13 mouse cellular contexts compared by ENCODE assay signal in the genomic region with DNA sequence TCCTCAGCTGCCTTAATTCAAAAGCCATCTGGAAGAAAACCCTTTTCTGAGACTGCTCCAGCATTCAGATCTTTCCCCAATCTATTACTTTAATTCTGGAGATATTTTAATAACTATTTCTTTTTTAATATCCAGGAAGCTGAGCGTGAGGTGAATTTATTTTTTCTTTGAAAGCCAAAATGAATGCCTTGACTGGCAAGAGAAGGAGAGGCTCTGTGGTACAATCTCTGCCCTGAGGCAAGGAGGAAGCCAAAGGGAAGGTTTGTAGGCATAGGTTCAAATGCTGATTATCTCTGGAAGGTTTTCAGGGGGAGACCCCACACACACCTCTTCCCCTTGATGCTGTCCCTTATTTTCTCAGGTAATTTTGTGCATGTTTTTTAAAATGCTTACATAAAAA. TPM values are rescaled to one million over a fixed set of nuclear protein-coding genes. Genes with fewer than 3 reads are reported as not detected.
DNase-seq lines count a peak whose midpoint lies in the region; ATAC-seq and TF ChIP-seq lines count a peak whose summit lies in the region.
"Had no signal": no experiment of that assay in that cellular context is flagged by ENCODE, and none has a peak within 500 bp of the region (broad histone marks: within the 10 kb centered on the region; RNA-seq: fewer than 3 reads in every experiment).

No protein-coding gene starts in this region.

- peak; percentile 41 for DNase-seq in forebrain, embryonic 11.5 days (ENCODE audit: low spot score)
- no peak for DNase-seq in forebrain, embryonic 10.5 days (ENCODE audit: extremely low spot score, low spot score)
- DNase-seq in lung, embryonic 14.5 days, result no peak
- DNase-seq in lung, postnatal 10 days, result no peak
- no peak for DNase-seq in hindbrain, postnatal 0 days (ENCODE audit: low spot score)
- no peak for DNase-seq in left cerebral cortex, adult 9 months (ENCODE audit: low spot score in 2 of 2)
- DNase-seq in adrenal gland, postnatal 10 days, result no peak
- DNase-seq: heart, adult 2 months; right cerebral cortex, postnatal 4 days had no signal

- H3K9me3 ChIP-seq in forebrain, embryonic 11.5 days (ENCODE audit: control insufficient read depth, low read length), result no peaks in the 10 kb centered on the region
- no peaks in the 10 kb centered on the region for H3K9me3 ChIP-seq in forebrain, embryonic 10.5 days
- H3K9me3 ChIP-seq in lung, embryonic 14.5 days (ENCODE audit: low read depth, low read length), result no peaks in the 10 kb centered on the region
- no peaks in the 10 kb centered on the region for H3K9me3 ChIP-seq in hindbrain, postnatal 0 days (ENCODE audit: low read length)
- no peaks in the 10 kb centered on the region for H3K9me3 ChIP-seq in stomach, embryonic 14.5 days (ENCODE audit: control insufficient read depth, low read depth, low read length)
- H3K9me3 ChIP-seq: limb, embryonic 13.5 days had no signal

- no peak overlapping the region for H3K4me3 ChIP-seq in forebrain, embryonic 11.5 days (ENCODE audit: low read depth, low read length)
- no peak overlapping the region for H3K4me3 ChIP-seq in forebrain, embryonic 10.5 days
- H3K4me3 ChIP-seq in lung, embryonic 14.5 days (ENCODE audit: low read depth, low read length), result peak overlapping the region; percentile 71
- H3K4me3 ChIP-seq in hindbrain, postnatal 0 days (ENCODE audit: low read length), result peak overlapping the region; percentile 37
- peak overlapping the region; percentile 78 for H3K4me3 ChIP-seq in stomach, embryonic 14.5 days (ENCODE audit: low read depth, low read length)
- H3K4me3 ChIP-seq: heart, adult 2 months; limb, embryonic 13.5 days had no signal

- ATAC-seq in forebrain, embryonic 11.5 days (replicated peaks; ENCODE audit: low FRiP score), result no peak
- ATAC-seq in lung, embryonic 14.5 days (ENCODE audit: insufficient read depth), result no peak
- no peak for ATAC-seq in hindbrain, postnatal 0 days
- no peak for ATAC-seq in stomach, embryonic 14.5 days (ENCODE audit: insufficient number of reproducible peaks, insufficient read depth, low FRiP score, low read depth)

- no peaks in the 10 kb centered on the region for H3K36me3 ChIP-seq in forebrain, embryonic 11.5 days (ENCODE audit: control insufficient read depth, insufficient read depth, low read length)
- H3K36me3 ChIP-seq in forebrain, embryonic 10.5 days (replicated peaks), result no peaks in the 10 kb centered on the region
- H3K36me3 ChIP-seq in lung, embryonic 14.5 days (ENCODE audit: insufficient read depth), result peaks cover 10% of the 10 kb centered on the region
- H3K36me3 ChIP-seq in hindbrain, postnatal 0 days (ENCODE audit: insufficient read depth, low read length), result no peaks in the 10 kb centered on the region
- peaks cover 15% of the 10 kb centered on the region for H3K36me3 ChIP-seq in stomach, embryonic 14.5 days (ENCODE audit: control insufficient read depth, insufficient read depth, low read length)

- H3K4me2 ChIP-seq in forebrain, embryonic 11.5 days (ENCODE audit: low read depth, low read length, severe bottlenecking), result no peak overlapping the region
- peak overlapping the region; percentile 79 for H3K4me2 ChIP-seq in lung, embryonic 14.5 days
- peak overlapping the region; percentile 93 for H3K4me2 ChIP-seq in hindbrain, postnatal 0 days (ENCODE audit: low read depth, low read length)
- peak overlapping the region; percentile 61 for H3K4me2 ChIP-seq in stomach, embryonic 14.5 days (replicated peaks; ENCODE audit: low read depth, low read length)
- H3K4me2 ChIP-seq: limb, embryonic 13.5 days had no signal

- TF ChIP-seq CTCF in lung, embryonic 14.5 days (IDR thresholded peaks at IDR 0.05; ENCODE audit: low read depth), result no peak
- TF ChIP-seq CTCF in hindbrain, postnatal 0 days (IDR thresholded peaks at IDR 0.05; ENCODE audit: low read depth), result no peak

- no peak overlapping the region for H3K9ac ChIP-seq in forebrain, embryonic 11.5 days (ENCODE audit: low read length)
- H3K9ac ChIP-seq in lung, embryonic 14.5 days, result peak overlapping the region; percentile 91
- H3K9ac ChIP-seq in hindbrain, postnatal 0 days (replicated peaks; ENCODE audit: low read length), result peak overlapping the region; percentile 67
- H3K9ac ChIP-seq in stomach, embryonic 14.5 days (replicated peaks; ENCODE audit: low read depth, low read length), result peak overlapping the region; percentile 78
- H3K9ac ChIP-seq: limb, embryonic 13.5 days had no signal

- peaks cover 95% of the 10 kb centered on the region for H3K27me3 ChIP-seq in forebrain, embryonic 11.5 days (ENCODE audit: control insufficient read depth, insufficient read depth, low read length)
- H3K27me3 ChIP-seq in forebrain, embryonic 10.5 days (ENCODE audit: poor library complexity, severe bottlenecking), result peaks cover 100% of the 10 kb centered on the region
- H3K27me3 ChIP-seq in lung, embryonic 14.5 days (ENCODE audit: insufficient read depth, low read length), result peaks cover 34% of the 10 kb centered on the region
- H3K27me3 ChIP-seq in hindbrain, postnatal 0 days (ENCODE audit: insufficient read depth, low read length), result peaks cover 41% of the 10 kb centered on the region
- H3K27me3 ChIP-seq in stomach, embryonic 14.5 days (ENCODE audit: control insufficient read depth, insufficient read depth, low read length), result no peaks in the 10 kb centered on the region

- WGBS in forebrain, embryonic 11.5 days, result 7% methylated on average over 1 of the region's 1 CpGs
- WGBS in forebrain, embryonic 10.5 days, result 10% methylated on average over 1 of the region's 1 CpGs
- WGBS in lung, embryonic 14.5 days, result 31% methylated on average over 1 of the region's 1 CpGs
- 11% methylated on average over 1 of the region's 1 CpGs for WGBS in hindbrain, postnatal 0 days
- 30% methylated on average over 1 of the region's 1 CpGs for WGBS in stomach, embryonic 14.5 days

- H3K27ac ChIP-seq in forebrain, embryonic 11.5 days (ENCODE audit: low read depth, low read length), result no peak overlapping the region
- H3K27ac ChIP-seq in forebrain, embryonic 10.5 days, result no peak overlapping the region
- H3K27ac ChIP-seq in lung, embryonic 14.5 days (ENCODE audit: low read depth), result peak overlapping the region; percentile 98
- peak overlapping the region; percentile 89 for H3K27ac ChIP-seq in hindbrain, postnatal 0 days
- H3K27ac ChIP-seq in stomach, embryonic 14.5 days (ENCODE audit: low read length), result peak overlapping the region; percentile 98
- H3K27ac ChIP-seq: heart, adult 2 months; limb, embryonic 13.5 days had no signal

- H3K4me1 ChIP-seq in forebrain, embryonic 11.5 days (replicated peaks; ENCODE audit: control insufficient read depth, insufficient read depth, low read length), result 0 out of 2 replicates have a peak, but pooled peaks cover 2% of the 10 kb centered on the region
- peaks cover 23% of the 10 kb centered on the region for H3K4me1 ChIP-seq in forebrain, embryonic 10.5 days
- H3K4me1 ChIP-seq in lung, embryonic 14.5 days (ENCODE audit: insufficient read depth), result peaks cover 17% of the 10 kb centered on the region
- H3K4me1 ChIP-seq in hindbrain, postnatal 0 days (ENCODE audit: insufficient read depth, low read length), result peaks cover 10% of the 10 kb centered on the region; the same call in 1 of the 2 replicates
- H3K4me1 ChIP-seq in stomach, embryonic 14.5 days (ENCODE audit: control insufficient read depth, insufficient read depth, low read length), result peaks cover 31% of the 10 kb centered on the region

RNA-seq across cellular contexts. Expression of a gene that starts 2.5 kb away (rescaled TPM):
- polyA plus RNA-seq in forebrain, embryonic 11.5 days (2014; fragmentation: Nextera tagmentation; extraction: Ambion mirVana), result not detected in 2 replicates
- polyA plus RNA-seq in forebrain, embryonic 10.5 days (2016; fragmentation: Nextera tagmentation; extraction: Ambion mirVana), result not detected in 2 replicates
- 14.4 and 15.2 TPM in 2 replicates for polyA plus RNA-seq in lung, embryonic 14.5 days (2014; fragmentation: Nextera tagmentation; extraction: Ambion mirVana)
- total RNA-seq in hindbrain, postnatal 0 days (2014; rRNA removed), result 20.3 and 24.3 TPM in 2 replicates
- 16.3 and 16.5 TPM in 2 replicates for polyA plus RNA-seq in hindbrain, postnatal 0 days (2015; fragmentation: Nextera tagmentation; extraction: Ambion mirVana)
- polyA plus RNA-seq in stomach, embryonic 14.5 days (2014; fragmentation: Nextera tagmentation; extraction: Ambion mirVana), result 17.4 and 18.5 TPM in 2 replicates
- 1 to 10 TPM; 2.3 to 5.1 TPM for total RNA-seq in adrenal gland, postnatal 10 days (2021)
- total RNA-seq: MEL had no signal

RNA-seq across cellular contexts. Expression of a gene that starts 9.1 kb away (rescaled TPM):
- 0.43 TPM in 1 of 2 replicates, not detected in the other for polyA plus RNA-seq in forebrain, embryonic 11.5 days (2014; fragmentation: Nextera tagmentation; extraction: Ambion mirVana)
- polyA plus RNA-seq in forebrain, embryonic 10.5 days (2016; fragmentation: Nextera tagmentation; extraction: Ambion mirVana), result not detected in 2 replicates
- 1.8 and 1.9 TPM in 2 replicates for polyA plus RNA-seq in lung, embryonic 14.5 days (2014; fragmentation: Nextera tagmentation; extraction: Ambion mirVana)
- 1.1 and 3.7 TPM in 2 replicates for total RNA-seq in hindbrain, postnatal 0 days (2014; rRNA removed)
- polyA plus RNA-seq in hindbrain, postnatal 0 days (2015; fragmentation: Nextera tagmentation; extraction: Ambion mirVana), result 1.1 and 1.2 TPM in 2 replicates
- 2.1 and 3.0 TPM in 2 replicates for polyA plus RNA-seq in stomach, embryonic 14.5 days (2014; fragmentation: Nextera tagmentation; extraction: Ambion mirVana)
- total RNA-seq in adrenal gland, postnatal 10 days (2021), result 1 to 10 TPM in 1 of 2 experiments, under 1 TPM in 1; 0.91 to 1.2 TPM
- total RNA-seq: megakaryocyte-erythroid progenitor cell, adult 5-6 weeks; MEL had no signal

RNA-seq across cellular contexts. Expression of a gene that starts 10.1 kb away (rescaled TPM):
- not detected in 2 replicates for polyA plus RNA-seq in forebrain, embryonic 11.5 days (2014; fragmentation: Nextera tagmentation; extraction: Ambion mirVana)
- polyA plus RNA-seq in forebrain, embryonic 10.5 days (2016; fragmentation: Nextera tagmentation; extraction: Ambion mirVana), result not detected in 2 replicates
- 2.3 and 2.6 TPM in 2 replicates for polyA plus RNA-seq in lung, embryonic 14.5 days (2014; fragmentation: Nextera tagmentation; extraction: Ambion mirVana)
- total RNA-seq in hindbrain, postnatal 0 days (2014; rRNA removed), result 1.1 and 1.2 TPM in 2 replicates
- 1.3 and 1.5 TPM in 2 replicates for polyA plus RNA-seq in hindbrain, postnatal 0 days (2015; fragmentation: Nextera tagmentation; extraction: Ambion mirVana)
- polyA plus RNA-seq in stomach, embryonic 14.5 days (2014; fragmentation: Nextera tagmentation; extraction: Ambion mirVana), result 4.4 and 4.7 TPM in 2 replicates
- under 1 TPM; 0.27 to 0.94 TPM for total RNA-seq in adrenal gland, postnatal 10 days (2021)
- total RNA-seq: heart, adult 2 months; megakaryocyte-erythroid progenitor cell, adult 5-6 weeks; MEL had no signal
- polyA plus RNA-seq: heart, adult 2 months had no signal

RNA-seq across cellular contexts. Expression of a gene that starts 24.4 kb away (rescaled TPM):
- not detected in 2 replicates for polyA plus RNA-seq in forebrain, embryonic 11.5 days (2014; fragmentation: Nextera tagmentation; extraction: Ambion mirVana)
- polyA plus RNA-seq in forebrain, embryonic 10.5 days (2016; fragmentation: Nextera tagmentation; extraction: Ambion mirVana), result not detected in 2 replicates
- polyA plus RNA-seq in lung, embryonic 14.5 days (2014; fragmentation: Nextera tagmentation; extraction: Ambion mirVana), result 7.0 and 7.7 TPM in 2 replicates
- total RNA-seq in hindbrain, postnatal 0 days (2014; rRNA removed), result 4.8 and 7.3 TPM in 2 replicates
- polyA plus RNA-seq in hindbrain, postnatal 0 days (2015; fragmentation: Nextera tagmentation; extraction: Ambion mirVana), result 10.5 and 12.0 TPM in 2 replicates
- polyA plus RNA-seq in stomach, embryonic 14.5 days (2014; fragmentation: Nextera tagmentation; extraction: Ambion mirVana), result 6.7 and 6.8 TPM in 2 replicates
- total RNA-seq in adrenal gland, postnatal 10 days (2021), result 10 to 100 TPM in 1 of 2 experiments, 1 to 10 TPM in 1; 8.0 to 11.4 TPM
- total RNA-seq: MEL had no signal

RNA-seq across cellular contexts. Expression of a gene that starts 37.2 kb away (rescaled TPM):
- not detected in 2 replicates for polyA plus RNA-seq in forebrain, embryonic 11.5 days (2014; fragmentation: Nextera tagmentation; extraction: Ambion mirVana)
- polyA plus RNA-seq in forebrain, embryonic 10.5 days (2016; fragmentation: Nextera tagmentation; extraction: Ambion mirVana), result not detected in 2 replicates
- 58.3 and 58.5 TPM in 2 replicates for polyA plus RNA-seq in lung, embryonic 14.5 days (2014; fragmentation: Nextera tagmentation; extraction: Ambion mirVana)
- 99.2 and 108 TPM in 2 replicates for total RNA-seq in hindbrain, postnatal 0 days (2014; rRNA removed)
- 81.7 and 89.4 TPM in 2 replicates for polyA plus RNA-seq in hindbrain, postnatal 0 days (2015; fragmentation: Nextera tagmentation; extraction: Ambion mirVana)
- 24.4 and 27.1 TPM in 2 replicates for polyA plus RNA-seq in stomach, embryonic 14.5 days (2014; fragmentation: Nextera tagmentation; extraction: Ambion mirVana)
- total RNA-seq in adrenal gland, postnatal 10 days (2021), result 10 to 100 TPM; 28.0 to 28.2 TPM
- total RNA-seq: MEL had no signal

Comparison
In these comparisons a context has a peak if more than half of its experiments do, and no peak if none do; other contexts are left out.
1. H3K27ac ChIP-seq: peak in lung, embryonic 14.5 days (single experiment), hindbrain, postnatal 0 days (single experiment) and stomach, embryonic 14.5 days (single experiment); none in forebrain, embryonic 11.5 days (single experiment) and forebrain, embryonic 10.5 days (single experiment).
2. H3K4me3 ChIP-seq: peak in lung, embryonic 14.5 days (single experiment), hindbrain, postnatal 0 days (single experiment) and stomach, embryonic 14.5 days (single experiment); none in forebrain, embryonic 11.5 days (single experiment) and forebrain, embryonic 10.5 days (single experiment).
3. RNA of a gene that starts 2.5 kb away (polyA plus RNA-seq): 17.4 to 18.5 TPM in stomach, embryonic 14.5 days, 16.3 to 16.5 TPM in hindbrain, postnatal 0 days and 14.4 to 15.2 TPM in lung, embryonic 14.5 days; not detected in forebrain, embryonic 11.5 days and not detected in forebrain, embryonic 10.5 days; every median in the first group is over 10 times any median in the second.